Mouse (Mus musculus) thymus, adult 2 months (tissue): ENCODE results near the gene Prim2. TPM values are rescaled to one million over a fixed set of nuclear protein-coding genes. Genes with fewer than 3 reads are reported as not detected.
A peak's percentile ranks its signal among the peaks of the same experiment; 100 is the strongest.

Experiments used
- DNase-seq: peaks from one replicate; pipeline ENCODE4 v3.0.0; 2021
- H3K27ac ChIP-seq: fragments of 200-500 bp; 2 replicates; pipeline ENCODE4 v1.5.1; 2012; ENCODE audit warnings: low read length, control low read depth; ENCODE audit not compliant: control insufficient read depth, insufficient read depth
- H3K27me3 ChIP-seq: fragments of 200-500 bp; 2 replicates; pipeline ENCODE4 v1.6.1; 2012; ENCODE audit warnings: mild to moderate bottlenecking, low read length, moderate library complexity, mixed read lengths; ENCODE audit not compliant: control insufficient read depth, insufficient read depth
- H3K36me3 ChIP-seq: fragments of 200-500 bp; 2 replicates; pipeline ENCODE4 v1.6.1; 2012; ENCODE audit warnings: mild to moderate bottlenecking, low read length, moderate library complexity; ENCODE audit not compliant: control insufficient read depth, insufficient read depth
- H3K4me1 ChIP-seq: fragments of 200-500 bp; replicated peaks from 2 replicates; pipeline ENCODE4 v1.6.1; 2012; ENCODE audit warnings: low read length; ENCODE audit not compliant: control insufficient read depth, insufficient read depth
- H3K4me3 ChIP-seq: fragments of 200-500 bp; 2 replicates; pipeline ENCODE4 v1.5.1; 2012; ENCODE audit warnings: mild to moderate bottlenecking, low read length, control low read depth, moderate library complexity; ENCODE audit not compliant: control insufficient read depth, insufficient read depth
- CTCF ChIP-seq: fragments of 200-500 bp; IDR thresholded peaks from 2 replicates; pipeline ENCODE4 v1.5.1; 2012; ENCODE audit warnings: mild to moderate bottlenecking, control low read depth, low read length, moderate library complexity, borderline replicate concordance; ENCODE audit not compliant: control insufficient read depth, poor library complexity, insufficient read depth; ENCODE audit errors: extremely low read depth
- POLR2A ChIP-seq: fragments of 200-500 bp; IDR thresholded peaks from 2 replicates; pipeline ENCODE4 v1.6.1; 2012; ENCODE audit warnings: mild to moderate bottlenecking, low read length, control low read depth, moderate library complexity; ENCODE audit not compliant: control insufficient read depth, poor library complexity, insufficient read depth; ENCODE audit errors: extremely low read depth
- WGBS: fragments of 180-500 bp; shearing (Covaris S2); methylation state at CpG from one replicate; pipeline ENCODE4 v1.1.7; 2018; 5-methylcytosine and 5-hydroxymethylcytosine counted together
- polyA plus RNA-seq: library from polyadenylated mRNA; depleted of rRNA; stranded (reverse); fragments of >200 nt; gene quantifications from 2 replicates; pipeline ENCODE4 v1.2.3, GENCODE M21; 2012

Prim2 gene
- polyA plus RNA-seq, 1 experiment = 16.2 TPM

- TF ChIP-seq CTCF (no peak), POLR2A (no peak)
- H3K27me3 ChIP-seq = no peaks in the 10 kb centered on the region
- WGBS = 69% methylated on average over 3 of the region's 3 CpGs
- H3K27ac ChIP-seq = peak overlapping the region; percentile 25; the same call in 1 of the 2 replicates
- peaks cover 15% of the 10 kb centered on the region for H3K4me1 ChIP-seq
- no peaks in the 10 kb centered on the region for H3K36me3 ChIP-seq
- H3K4me3 ChIP-seq = no peak overlapping the region
- no peak for DNase-seq
Observed at GRCm38 (mm10) chr1:33563611-33564010, 106.0 kb downstream of the Prim2 start.

- no peak for DNase-seq
- Histone ChIP-seq H3K27ac (no peak overlapping the region), H3K27me3 (no peaks in the 10 kb centered on the region), H3K36me3 (no peaks in the 10 kb centered on the region), H3K4me3 (no peak overlapping the region), H3K4me1 (no peaks in the 10 kb centered on the region)
- WGBS = 52% methylated on average over 4 of the region's 4 CpGs
- TF ChIP-seq CTCF (no peak), POLR2A (no peak)
Observed at GRCm38 (mm10) chr1:33556638-33557037, 113.0 kb downstream of the Prim2 start.

- H3K36me3 ChIP-seq = no peaks in the 10 kb centered on the region
- TF ChIP-seq CTCF (no peak), POLR2A (no peak)
- H3K27ac ChIP-seq = no peak overlapping the region
- DNase-seq = no peak
- H3K4me3 ChIP-seq = no peak overlapping the region
- H3K4me1 ChIP-seq = no peaks in the 10 kb centered on the region
- H3K27me3 ChIP-seq = no peaks in the 10 kb centered on the region
- 98% methylated on average over 2 of the region's 2 CpGs for WGBS
Observed at GRCm38 (mm10) chr1:33555626-33556025, 114.0 kb downstream of the Prim2 start.

GRCm38 (mm10) chr1:33551350-33551749, 118.2 kb downstream of the Prim2 start:
- H3K4me1 ChIP-seq = no peaks in the 10 kb centered on the region
- no peak for DNase-seq
- 94% methylated on average over 9 of the region's 9 CpGs for WGBS
- H3K27ac ChIP-seq = no peak overlapping the region
- no peak overlapping the region for H3K4me3 ChIP-seq
- H3K27me3 ChIP-seq = no peaks in the 10 kb centered on the region
- TF ChIP-seq CTCF = no peak
- no peak for TF ChIP-seq POLR2A
- H3K36me3 ChIP-seq = no peaks in the 10 kb centered on the region

GRCm38 (mm10) chr1:33541708-33542107, 127.9 kb downstream of the Prim2 start:
- no peak for TF ChIP-seq POLR2A
- TF ChIP-seq CTCF = no peak
- no peak overlapping the region for H3K27ac ChIP-seq
- H3K4me3 ChIP-seq = no peak overlapping the region
- H3K27me3 ChIP-seq = no peaks in the 10 kb centered on the region
- DNase-seq = no peak
- H3K36me3 ChIP-seq = no peaks in the 10 kb centered on the region
- no peaks in the 10 kb centered on the region for H3K4me1 ChIP-seq
- WGBS = 98% methylated on average over 7 of the region's 7 CpGs

- DNase-seq = no peak
- Histone ChIP-seq H3K4me1 (no peaks in the 10 kb centered on the region), H3K4me3 (no peak overlapping the region), H3K27ac (no peak overlapping the region), H3K27me3 (no peaks in the 10 kb centered on the region), H3K36me3 (no peaks in the 10 kb centered on the region)
- TF ChIP-seq POLR2A (no peak), CTCF (no peak)
Observed at GRCm38 (mm10) chr1:33537948-33538347, 131.6 kb downstream of the Prim2 start.

- no peaks in the 10 kb centered on the region for H3K36me3 ChIP-seq
- H3K27me3 ChIP-seq = no peaks in the 10 kb centered on the region
- H3K27ac ChIP-seq = no peak overlapping the region
- H3K4me3 ChIP-seq = no peak overlapping the region
- TF ChIP-seq CTCF = no peak
- TF ChIP-seq POLR2A = no peak
- WGBS = 98% methylated on average over 4 of the region's 4 CpGs
- no peak for DNase-seq
- H3K4me1 ChIP-seq = no peaks in the 10 kb centered on the region
Observed at GRCm38 (mm10) chr1:33536272-33537004, 133.2 kb downstream of the Prim2 start.
